Mouse (Mus musculus) heart, postnatal 0 days (tissue): ENCODE data around the gene Phactr1.

Experiments used
- CTCF ChIP-seq: IDR thresholded peaks from 2 replicates; pipeline ENCODE4 v1.5.1; 2016; ENCODE audit warnings: antibody characterized with exemption, control low read depth, low read depth
- EP300 ChIP-seq: IDR thresholded peaks from 2 replicates; pipeline ENCODE4 v1.6.1; 2016; ENCODE audit warnings: antibody characterized with exemption, low read depth

- TF ChIP-seq CTCF (no peak), EP300 (no peak)
Measured at GRCm38 (mm10) chr13:43042766-43043165, 362.3 kb downstream of the Phactr1 start.
